Mouse (Mus musculus): ENCODE results near the gene Nab2. TPM values are rescaled to one million over a fixed set of nuclear protein-coding genes. Genes with fewer than 3 reads are reported as not detected.

Gene Nab2
- polyA plus RNA-seq, 1 experiment from 2014 or later: 10.1 TPM

DNA sequence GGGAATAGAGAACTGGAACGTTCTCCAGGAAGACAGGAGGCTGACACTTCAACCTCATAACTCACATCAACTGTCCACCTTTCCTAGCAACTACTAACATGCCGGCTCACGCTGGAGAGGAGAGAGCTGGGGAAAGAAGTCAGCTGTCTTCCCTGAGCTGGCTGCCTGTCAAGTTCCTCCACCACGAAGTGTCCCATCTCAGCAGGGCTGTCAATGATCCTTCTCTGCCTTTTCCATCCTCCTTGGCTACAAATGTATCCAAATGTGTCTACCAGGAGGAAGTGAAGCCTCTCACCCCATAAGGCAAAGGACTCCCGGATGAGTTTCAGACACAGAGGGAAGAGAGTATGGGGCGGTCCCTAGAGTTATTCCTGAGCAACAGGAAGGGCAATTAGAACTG lies 50.2 kb downstream of the Nab2 start:
- no peaks in the 10 kb centered on the region for H3K27me3 ChIP-seq (ENCODE audit: control insufficient read depth, insufficient read depth, low read length)
- WGBS (ENCODE audit: insufficient replicate concordance): 36% methylated on average over 6 of the region's 6 CpGs

DNA sequence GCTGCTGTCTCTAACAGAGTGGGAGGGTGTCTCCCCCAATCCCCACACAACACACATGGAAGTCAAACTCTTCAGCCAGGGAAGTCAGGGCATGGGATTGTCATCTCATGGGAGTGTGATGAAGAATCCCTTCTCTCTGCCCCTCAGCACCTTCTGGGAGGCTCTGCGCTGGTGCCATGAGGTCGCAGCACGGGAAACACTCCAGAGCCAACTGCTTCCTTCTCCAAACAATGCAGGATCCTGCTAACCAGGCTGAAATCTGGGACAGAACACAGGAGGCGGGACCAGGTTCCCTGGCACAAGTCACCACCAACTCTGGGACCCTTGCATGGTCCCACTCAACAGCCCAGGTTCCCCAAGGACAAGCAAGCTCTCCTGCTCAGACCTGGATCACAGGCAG lies 51.1 kb downstream of the Nab2 start:
- Histone ChIP-seq H3K4me1 (ENCODE audit: control insufficient read depth, insufficient read depth, low read length) (peaks cover 60% of the 10 kb centered on the region), H3K9me3 (replicated peaks; ENCODE audit: control insufficient read depth, low read length) (no peaks in the 10 kb centered on the region), H3K27ac (ENCODE audit: low read depth, low read length) (peak overlapping the region; percentile 22; the same call in 1 of the 2 replicates), H3K36me3 (ENCODE audit: control insufficient read depth, insufficient read depth, low read length) (no peaks in the 10 kb centered on the region), H3K4me2 (peak overlapping the region; percentile 9; the same call in 1 of the 2 replicates), H3K27me3 (ENCODE audit: control insufficient read depth, insufficient read depth, low read length) (no peaks in the 10 kb centered on the region), H3K4me3 (ENCODE audit: low read depth, low read length) (no peak overlapping the region), H3K9ac (ENCODE audit: low read depth, low read length) (no peak overlapping the region)
- WGBS (ENCODE audit: insufficient replicate concordance): 40% methylated on average over 4 of the region's 4 CpGs
- ATAC-seq (replicated peaks; ENCODE audit: insufficient number of reproducible peaks, low FRiP score, low TSS enrichment): no peak

More for the DNA sequence above, 50.2 kb downstream of the Nab2 start:
- Histone ChIP-seq H3K9me3 (replicated peaks; ENCODE audit: control insufficient read depth, low read length) (no peaks in the 10 kb centered on the region), H3K27ac (ENCODE audit: low read depth, low read length) (no peak overlapping the region), H3K36me3 (ENCODE audit: control insufficient read depth, insufficient read depth, low read length) (no peaks in the 10 kb centered on the region), H3K4me3 (ENCODE audit: low read depth, low read length) (no peak overlapping the region), H3K4me1 (ENCODE audit: control insufficient read depth, insufficient read depth, low read length) (peaks cover 58% of the 10 kb centered on the region), H3K9ac (ENCODE audit: low read depth, low read length) (no peak overlapping the region), H3K4me2 (peak overlapping the region; percentile 9; the same call in 1 of the 2 replicates)
- no peak for ATAC-seq (replicated peaks; ENCODE audit: insufficient number of reproducible peaks, low FRiP score, low TSS enrichment)

DNA sequence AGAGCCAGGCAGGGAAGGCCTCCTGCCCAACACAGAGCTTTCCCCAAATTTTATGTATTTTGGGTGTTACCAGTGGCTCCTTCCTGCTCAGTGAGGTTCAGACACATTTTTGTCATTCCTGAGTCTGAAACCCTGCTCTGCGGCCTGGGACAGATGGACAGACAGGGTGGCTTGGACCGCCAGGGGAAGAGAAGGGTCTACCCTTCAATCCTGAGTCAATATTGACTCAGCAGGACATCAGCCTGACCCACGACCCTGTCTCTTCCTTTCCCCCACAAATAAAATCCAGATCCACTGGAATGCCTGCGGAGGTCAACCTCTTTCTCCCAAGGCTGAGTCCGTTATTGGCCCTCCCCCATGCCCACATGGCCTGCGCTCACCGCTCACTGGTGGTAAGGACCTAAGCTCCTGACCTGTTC lies 52.1 kb downstream of the Nab2 start:
- 18% methylated on average over 7 of the region's 7 CpGs for WGBS (ENCODE audit: insufficient replicate concordance)
- Histone ChIP-seq H3K27ac (ENCODE audit: low read depth, low read length) (peak overlapping the region; percentile 77), H3K4me2 (peak overlapping the region; percentile 37), H3K9ac (ENCODE audit: low read depth, low read length) (peak overlapping the region; percentile 8; the same call in 1 of the 2 replicates), H3K4me3 (ENCODE audit: low read depth, low read length) (no peak overlapping the region), H3K36me3 (ENCODE audit: control insufficient read depth, insufficient read depth, low read length) (peaks cover 7% of the 10 kb centered on the region), H3K27me3 (ENCODE audit: control insufficient read depth, insufficient read depth, low read length) (no peaks in the 10 kb centered on the region), H3K4me1 (ENCODE audit: control insufficient read depth, insufficient read depth, low read length) (peaks cover 58% of the 10 kb centered on the region), H3K9me3 (replicated peaks; ENCODE audit: control insufficient read depth, low read length) (no peaks in the 10 kb centered on the region)
- no peak for ATAC-seq (replicated peaks; ENCODE audit: insufficient number of reproducible peaks, low FRiP score, low TSS enrichment)

DNA sequence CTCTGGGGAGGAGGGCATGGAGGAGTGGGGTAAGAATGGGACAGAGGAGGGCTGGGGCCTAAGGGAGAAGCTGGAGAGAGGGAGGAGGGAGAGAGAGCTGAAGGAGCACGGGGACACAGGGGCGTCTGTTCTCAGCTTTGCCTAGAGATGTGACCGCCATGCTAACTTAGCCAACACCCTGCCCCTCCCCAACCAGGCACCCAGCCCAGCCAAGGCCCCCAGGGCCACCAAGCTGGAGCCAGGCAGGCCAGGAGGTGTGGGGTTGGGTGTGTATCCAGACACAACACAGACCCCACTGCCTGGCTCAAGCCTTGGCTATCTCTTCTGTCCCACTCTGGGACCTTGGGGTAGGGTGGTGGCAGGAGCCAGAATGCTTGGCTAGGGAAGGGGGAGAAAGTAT lies 52.8 kb downstream of the Nab2 start:
- ATAC-seq (replicated peaks; ENCODE audit: insufficient number of reproducible peaks, low FRiP score, low TSS enrichment): no peak

DNA sequence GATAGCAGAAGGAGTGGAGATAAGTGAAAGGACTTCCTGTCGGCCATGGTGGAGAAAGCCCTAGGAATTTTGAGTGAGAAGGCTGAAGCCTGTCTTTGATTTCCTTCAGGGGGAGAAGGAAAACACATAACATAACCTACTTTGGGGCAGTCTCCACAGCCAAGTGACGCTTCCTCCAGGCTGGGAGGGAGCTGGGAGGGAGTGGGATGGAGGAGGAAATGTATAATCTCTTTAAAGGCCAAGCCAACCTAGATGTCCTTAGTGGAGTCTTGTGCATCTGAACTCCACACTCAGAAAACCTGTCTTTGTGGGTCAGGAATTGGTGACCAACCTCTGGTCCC lies 53.4 kb downstream of the Nab2 start:
- Histone ChIP-seq H3K36me3 (ENCODE audit: control insufficient read depth, insufficient read depth, low read length) (peaks cover 11% of the 10 kb centered on the region), H3K9ac (ENCODE audit: low read depth, low read length) (no peak overlapping the region), H3K4me2 (peak overlapping the region; percentile 3; the same call in 1 of the 2 replicates), H3K4me1 (ENCODE audit: control insufficient read depth, insufficient read depth, low read length) (peaks cover 56% of the 10 kb centered on the region), H3K4me3 (ENCODE audit: low read depth, low read length) (no peak overlapping the region), H3K27me3 (ENCODE audit: control insufficient read depth, insufficient read depth, low read length) (no peaks in the 10 kb centered on the region), H3K27ac (ENCODE audit: low read depth, low read length) (peak overlapping the region; percentile 77), H3K9me3 (replicated peaks; ENCODE audit: control insufficient read depth, low read length) (no peaks in the 10 kb centered on the region)
- WGBS (ENCODE audit: insufficient replicate concordance): 11% methylated on average over 2 of the region's 2 CpGs
- no peak for ATAC-seq (replicated peaks; ENCODE audit: insufficient number of reproducible peaks, low FRiP score, low TSS enrichment)

More for the DNA sequence above, 52.8 kb downstream of the Nab2 start:
- Histone ChIP-seq H3K27ac (ENCODE audit: low read depth, low read length) (peak overlapping the region; percentile 77), H3K36me3 (ENCODE audit: control insufficient read depth, insufficient read depth, low read length) (peaks cover 10% of the 10 kb centered on the region), H3K4me3 (ENCODE audit: low read depth, low read length) (no peak overlapping the region), H3K9ac (ENCODE audit: low read depth, low read length) (peak overlapping the region; percentile 8; the same call in 1 of the 2 replicates), H3K4me1 (ENCODE audit: control insufficient read depth, insufficient read depth, low read length) (peaks cover 58% of the 10 kb centered on the region), H3K4me2 (peak overlapping the region; percentile 37), H3K9me3 (replicated peaks; ENCODE audit: control insufficient read depth, low read length) (no peaks in the 10 kb centered on the region), H3K27me3 (ENCODE audit: control insufficient read depth, insufficient read depth, low read length) (no peaks in the 10 kb centered on the region)
- 54% methylated on average over 3 of the region's 3 CpGs for WGBS (ENCODE audit: insufficient replicate concordance)

DNA sequence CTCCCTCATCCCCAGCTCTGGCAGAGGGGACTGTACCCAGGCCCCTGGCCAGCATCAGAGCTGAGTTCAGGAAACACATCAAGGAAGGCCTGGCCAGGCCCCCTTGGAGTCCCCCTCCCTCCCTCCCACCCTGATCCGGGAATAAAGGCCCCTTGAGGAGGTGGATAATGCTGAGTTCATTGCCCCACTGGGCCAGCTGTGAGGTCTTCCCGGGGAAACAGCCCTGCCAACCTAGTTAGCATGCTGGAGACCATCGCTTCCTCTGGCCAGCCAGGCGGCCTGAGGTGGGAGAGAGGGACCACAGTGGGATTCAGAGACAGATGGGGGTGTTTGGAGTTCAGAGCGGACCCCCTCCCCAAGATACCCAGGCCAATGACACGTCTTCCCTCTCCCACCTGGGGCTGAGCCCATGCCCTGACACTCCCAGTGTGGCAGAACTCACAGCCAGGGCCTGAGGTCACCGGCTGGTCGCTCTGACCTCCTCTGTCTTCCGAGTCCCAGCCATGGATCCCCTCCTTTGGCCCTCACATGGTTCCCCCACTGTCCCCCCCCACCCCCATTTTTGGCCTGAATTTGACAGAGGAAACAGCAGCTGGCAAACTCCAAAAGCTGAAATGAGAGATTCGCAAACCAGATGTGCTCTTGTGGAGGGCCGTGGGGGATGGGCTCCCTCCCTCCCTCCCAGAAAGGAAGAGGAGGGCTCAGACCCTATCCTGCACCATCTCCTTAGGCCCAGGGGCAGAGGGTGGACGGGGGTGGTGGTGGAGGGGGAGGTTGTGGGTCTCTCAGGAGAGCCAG lies 53.9 kb downstream of the Nab2 start:
- Histone ChIP-seq H3K4me3 (ENCODE audit: low read depth, low read length) (no peak overlapping the region), H3K9me3 (replicated peaks; ENCODE audit: control insufficient read depth, low read length) (no peaks in the 10 kb centered on the region), H3K9ac (ENCODE audit: low read depth, low read length) (0 out of 2 replicates have a peak overlapping the region, but pooled peaks have one; percentile 5), H3K36me3 (ENCODE audit: control insufficient read depth, insufficient read depth, low read length) (peaks cover 14% of the 10 kb centered on the region), H3K4me1 (ENCODE audit: control insufficient read depth, insufficient read depth, low read length) (peaks cover 50% of the 10 kb centered on the region), H3K4me2 (peak overlapping the region; percentile 3), H3K27ac (ENCODE audit: low read depth, low read length) (peak overlapping the region; percentile 77), H3K27me3 (ENCODE audit: control insufficient read depth, insufficient read depth, low read length) (no peaks in the 10 kb centered on the region)
- 28% methylated on average over 12 of the region's 12 CpGs for WGBS (ENCODE audit: insufficient replicate concordance)
- ATAC-seq (replicated peaks; ENCODE audit: insufficient number of reproducible peaks, low FRiP score, low TSS enrichment): no peak

DNA sequence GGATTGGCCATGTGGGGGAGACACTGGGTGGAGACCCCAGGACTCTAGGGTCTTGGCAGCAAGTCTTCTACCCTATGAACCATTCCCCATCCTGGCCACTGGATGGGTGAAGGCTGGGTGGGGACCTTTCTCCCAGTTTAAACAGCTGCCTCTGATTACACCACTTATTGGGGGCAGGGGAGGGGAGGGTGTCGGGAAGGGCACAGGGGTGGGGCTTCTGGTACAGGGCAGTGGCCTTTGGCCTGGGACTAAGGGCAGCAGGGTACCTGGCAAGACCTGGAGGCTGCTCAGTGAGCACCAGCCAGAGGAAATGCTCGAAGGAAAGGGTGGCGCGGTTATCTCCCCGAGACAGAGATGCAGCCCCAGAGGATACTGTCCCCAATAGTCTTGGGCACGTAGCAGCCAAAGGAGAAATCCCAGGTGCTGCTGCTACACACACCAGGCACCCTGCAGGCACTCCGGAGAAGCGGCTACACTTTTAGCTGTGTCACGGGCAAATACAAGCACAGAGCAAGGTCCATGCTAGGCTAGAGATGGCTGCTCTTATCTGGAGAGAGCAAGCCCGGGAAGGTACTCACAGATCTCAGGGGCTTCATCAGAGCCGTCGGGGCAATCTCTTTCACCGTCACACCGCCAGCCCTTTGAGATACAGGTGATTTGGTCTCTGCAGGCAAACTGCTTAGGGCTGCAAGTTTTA lies 56.1 kb downstream of the Nab2 start:
- H3K4me2 ChIP-seq: no peak overlapping the region
- WGBS (ENCODE audit: insufficient replicate concordance): 59% methylated on average over 14 of the region's 14 CpGs
- no peak overlapping the region for H3K9ac ChIP-seq (ENCODE audit: low read depth, low read length)
- ATAC-seq (replicated peaks; ENCODE audit: insufficient number of reproducible peaks, low FRiP score, low TSS enrichment): no peak
- H3K36me3 ChIP-seq (ENCODE audit: control insufficient read depth, insufficient read depth, low read length): peaks cover 17% of the 10 kb centered on the region
- H3K4me3 ChIP-seq (ENCODE audit: low read depth, low read length): no peak overlapping the region
- no peaks in the 10 kb centered on the region for H3K27me3 ChIP-seq (ENCODE audit: control insufficient read depth, insufficient read depth, low read length)
- H3K27ac ChIP-seq (ENCODE audit: low read depth, low read length): no peak overlapping the region
- H3K9me3 ChIP-seq (replicated peaks; ENCODE audit: control insufficient read depth, low read length): no peaks in the 10 kb centered on the region
- H3K4me1 ChIP-seq (ENCODE audit: control insufficient read depth, insufficient read depth, low read length): peaks cover 37% of the 10 kb centered on the region
